Mouse (Mus musculus) C2C12 (cell line): ENCODE measurements around the gene Gpx8.

Source experiments
- CTCF ChIP-seq: IDR thresholded peaks from one replicate; pipeline ENCODE4 v1.5.1; 2011; ENCODE audit not compliant: control insufficient read depth, insufficient read depth, insufficient read length
- MAX ChIP-seq: IDR thresholded peaks from one replicate; pipeline ENCODE4 v1.6.1; 2011; ENCODE audit warnings: mild to moderate bottlenecking, control low read depth

DNA sequence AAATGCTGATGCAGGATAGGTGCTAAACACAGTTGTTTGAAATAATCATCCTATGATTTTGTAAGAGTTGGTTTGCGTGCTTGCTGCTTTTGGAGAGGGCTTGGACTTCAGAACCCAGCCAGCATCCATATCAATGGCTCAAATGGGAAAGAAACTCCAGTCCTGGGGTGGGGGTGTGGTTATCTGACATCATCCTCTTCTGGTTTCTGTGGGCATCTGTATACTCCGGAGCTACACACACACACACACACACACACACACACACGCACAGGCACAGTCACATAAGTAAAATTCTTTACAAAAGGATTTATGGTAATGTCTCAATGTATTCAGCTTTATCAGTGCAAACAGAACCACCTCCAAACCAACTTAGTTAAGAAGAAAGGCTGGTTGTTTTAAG, 46.1 kb downstream of the Gpx8 start:
- no peak for TF ChIP-seq MAX
- no peak for TF ChIP-seq CTCF
